Mouse (Mus musculus) megakaryocyte, embryonic 14.5 days (primary cell): ENCODE data around the gene Cdh24. TPM values are rescaled to one million over a fixed set of nuclear protein-coding genes. Genes with fewer than 3 reads are reported as not detected.

Experiments
- H3K27me3 ChIP-seq: replicated peaks from 2 replicates; pipeline ENCODE3; 2012; ENCODE audit warnings: inconsistent platforms
- H3K36me3 ChIP-seq: replicated peaks from 2 replicates; pipeline ENCODE3; 2012; ENCODE audit warnings: low read length, inconsistent platforms, mixed read lengths
- H3K4me1 ChIP-seq: 2 replicates; pipeline ENCODE4 v1.6.1; 2012; ENCODE audit warnings: inconsistent platforms
- H3K4me3 ChIP-seq: replicated peaks from 2 replicates; pipeline ENCODE3; 2012; ENCODE audit warnings: moderate library complexity, mild to moderate bottlenecking, inconsistent platforms
- H3K9me3 ChIP-seq: 2 replicates; pipeline ENCODE4 v1.6.1; 2012; ENCODE audit warnings: inconsistent platforms
- FLI1 ChIP-seq: IDR thresholded peaks from 2 replicates; pipeline ENCODE4 v1.6.1; 2012; ENCODE audit warnings: low read length, inconsistent platforms, mixed read lengths
- GATA1 ChIP-seq: IDR thresholded peaks from 3 replicates; pipeline ENCODE4 v1.6.1; 2012; ENCODE audit warnings: mixed read lengths, low read length, inconsistent platforms, borderline replicate concordance
- polyA plus RNA-seq: library from polyadenylated mRNA; stranded (reverse); fragments of >175 nt; gene quantifications from 2 replicates; pipeline ENCODE4 v1.2.3, GENCODE M21; 2012; ENCODE audit warnings: low replicate concordance; ENCODE audit not compliant: insufficient read depth

Cdh24 gene
- polyA plus RNA-seq, 1 experiment = 2.7 TPM

- peaks cover 31% of the 10 kb centered on the region for H3K27me3 ChIP-seq
- no peak for TF ChIP-seq FLI1
- TF ChIP-seq GATA1 = no peak
- peaks cover 31% of the 10 kb centered on the region for H3K4me1 ChIP-seq
- H3K9me3 ChIP-seq = no peaks in the 10 kb centered on the region
- no peak overlapping the region for H3K4me3 ChIP-seq
- peaks cover 65% of the 10 kb centered on the region for H3K36me3 ChIP-seq
These were observed 1.8 kb upstream of the Cdh24 start for GRCm38 (mm10) chr14:54643011-54643410.

GRCm38 (mm10) chr14:54642224-54642944, 1.2 kb upstream of the Cdh24 start:
- H3K4me3 ChIP-seq = no peak overlapping the region
- H3K27me3 ChIP-seq = peaks cover 31% of the 10 kb centered on the region
- no peak for TF ChIP-seq FLI1
- no peak for TF ChIP-seq GATA1
- no peaks in the 10 kb centered on the region for H3K9me3 ChIP-seq
- H3K36me3 ChIP-seq = peaks cover 61% of the 10 kb centered on the region
- H3K4me1 ChIP-seq = peaks cover 29% of the 10 kb centered on the region

GRCm38 (mm10) chr14:54640946-54641304, 239 bp downstream of the Cdh24 start, which contains the start of gene Gm17606:
Gm17606 (plus strand) TSS chr14:54640952.
- H3K4me3 ChIP-seq = peak within 1 kb of the TSS; percentile 95
- H3K36me3 ChIP-seq = peaks cover 59% of the 10 kb centered on the region
- no peaks in the 10 kb centered on the region for H3K9me3 ChIP-seq
- no peak for TF ChIP-seq GATA1
- no peak for TF ChIP-seq FLI1
- H3K27me3 ChIP-seq = peaks cover 31% of the 10 kb centered on the region
- peaks cover 29% of the 10 kb centered on the region for H3K4me1 ChIP-seq

- Histone ChIP-seq H3K36me3 (peaks cover 54% of the 10 kb centered on the region), H3K4me1 (peaks cover 29% of the 10 kb centered on the region), H3K27me3 (peaks cover 31% of the 10 kb centered on the region), H3K9me3 (no peaks in the 10 kb centered on the region), H3K4me3 (no peak overlapping the region)
- TF ChIP-seq FLI1 = no peak
- no peak for TF ChIP-seq GATA1
These were observed 1.0 kb downstream of the Cdh24 start for GRCm38 (mm10) chr14:54640121-54640520.

GRCm38 (mm10) chr14:54638210-54638609, 3.0 kb downstream of the Cdh24 start:
- peaks cover 26% of the 10 kb centered on the region for H3K4me1 ChIP-seq
- no peak overlapping the region for H3K4me3 ChIP-seq
- peaks cover 40% of the 10 kb centered on the region for H3K36me3 ChIP-seq
- TF ChIP-seq FLI1 (no peak), GATA1 (no peak)
- no peaks in the 10 kb centered on the region for H3K9me3 ChIP-seq
- H3K27me3 ChIP-seq = peaks cover 31% of the 10 kb centered on the region

GRCm38 (mm10) chr14:54636954-54637353, 4.2 kb downstream of the Cdh24 start:
- H3K4me3 ChIP-seq = no peak overlapping the region
- peaks cover 15% of the 10 kb centered on the region for H3K4me1 ChIP-seq
- peaks cover 39% of the 10 kb centered on the region for H3K36me3 ChIP-seq
- peaks cover 31% of the 10 kb centered on the region for H3K27me3 ChIP-seq
- H3K9me3 ChIP-seq = no peaks in the 10 kb centered on the region
- TF ChIP-seq GATA1 (no peak), FLI1 (no peak)

- peaks cover 28% of the 10 kb centered on the region for H3K4me1 ChIP-seq
- no peak for TF ChIP-seq FLI1
- no peak for TF ChIP-seq GATA1
- H3K36me3 ChIP-seq = peaks cover 43% of the 10 kb centered on the region
- no peak overlapping the region for H3K4me3 ChIP-seq
- peaks cover 10% of the 10 kb centered on the region for H3K27me3 ChIP-seq
- H3K9me3 ChIP-seq = no peaks in the 10 kb centered on the region
These were observed 7.0 kb downstream of the Cdh24 start for GRCm38 (mm10) chr14:54634182-54634581.

GRCm38 (mm10) chr14:54632252-54632651, 8.9 kb downstream of the Cdh24 start:
- TF ChIP-seq FLI1 (no peak), GATA1 (no peak)
- Histone ChIP-seq H3K4me1 (peaks cover 38% of the 10 kb centered on the region), H3K4me3 (no peak overlapping the region), H3K27me3 (peaks cover 6% of the 10 kb centered on the region), H3K9me3 (no peaks in the 10 kb centered on the region), H3K36me3 (peaks cover 38% of the 10 kb centered on the region)

- TF ChIP-seq FLI1 (no peak), GATA1 (no peak)
- H3K4me3 ChIP-seq = no peak overlapping the region
- peaks cover 29% of the 10 kb centered on the region for H3K36me3 ChIP-seq
These were observed 9.9 kb downstream of the Cdh24 start for GRCm38 (mm10) chr14:54631240-54631599.

GRCm38 (mm10) chr14:54630583-54631239, 10.5 kb downstream of the Cdh24 start:
- Histone ChIP-seq H3K36me3 (peaks cover 25% of the 10 kb centered on the region), H3K4me1 (peaks cover 38% of the 10 kb centered on the region), H3K4me3 (peak overlapping the region; percentile 42), H3K27me3 (peaks cover 21% of the 10 kb centered on the region), H3K9me3 (no peaks in the 10 kb centered on the region)
- TF ChIP-seq GATA1 = no peak
- no peak for TF ChIP-seq FLI1

More at GRCm38 (mm10) chr14:54631240-54631599, 9.9 kb downstream of the Cdh24 start:
- H3K9me3 ChIP-seq = no peaks in the 10 kb centered on the region
- peaks cover 38% of the 10 kb centered on the region for H3K4me1 ChIP-seq
- H3K27me3 ChIP-seq = peaks cover 16% of the 10 kb centered on the region

- H3K36me3 ChIP-seq = peaks cover 23% of the 10 kb centered on the region
- no peaks in the 10 kb centered on the region for H3K9me3 ChIP-seq
- TF ChIP-seq FLI1 (no peak), GATA1 (no peak)
- no peak overlapping the region for H3K4me3 ChIP-seq
- H3K27me3 ChIP-seq = peaks cover 30% of the 10 kb centered on the region
- H3K4me1 ChIP-seq = peaks cover 38% of the 10 kb centered on the region
These were observed 11.4 kb downstream of the Cdh24 start for GRCm38 (mm10) chr14:54629797-54630196.
